Mouse (Mus musculus): ENCODE measurements around the gene Meaf6.

DNA sequence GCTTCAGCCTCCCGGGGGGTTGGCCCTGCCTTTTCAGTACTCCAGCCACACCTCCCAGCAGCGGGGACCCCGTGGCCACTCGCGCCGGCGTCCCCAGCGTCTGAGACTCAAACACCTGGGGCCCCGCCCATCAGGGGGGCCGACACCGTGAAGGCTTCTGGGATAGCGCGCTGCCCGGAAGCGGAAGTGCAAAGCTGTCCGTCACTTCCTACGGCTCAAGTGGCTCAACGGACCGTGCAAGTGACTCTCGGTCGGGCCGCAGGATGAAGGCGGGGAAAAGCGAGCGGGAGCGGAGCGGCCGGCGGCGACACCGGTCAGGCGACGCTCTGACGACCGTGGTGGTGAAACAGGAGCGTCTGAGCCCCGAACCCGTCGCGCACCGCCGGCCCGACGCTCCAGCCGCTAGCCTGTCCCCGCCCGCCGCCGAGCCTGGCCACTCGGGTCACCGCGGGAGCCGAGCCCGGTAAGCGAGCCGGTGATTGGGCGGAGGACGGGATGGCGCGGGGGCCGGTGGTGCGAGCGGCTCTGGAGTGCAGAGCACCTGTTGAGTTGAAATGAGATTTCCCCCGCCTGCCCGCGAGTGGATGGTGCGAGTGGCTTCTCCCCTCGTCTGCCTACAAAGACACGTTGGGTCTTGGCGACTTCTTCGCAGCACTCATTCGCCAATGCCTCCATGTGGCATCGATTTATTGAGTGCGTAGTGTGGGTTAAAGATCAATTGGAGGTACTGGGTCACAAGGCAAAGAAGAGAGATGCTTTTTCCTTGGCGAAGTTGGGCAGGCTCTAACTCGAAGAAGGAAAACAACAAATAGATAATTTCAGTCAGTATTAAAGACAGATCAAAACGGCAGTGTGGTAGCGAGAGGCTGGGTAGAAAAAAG, 18.2 kb upstream of the Meaf6 start, which contains the start of gene Snip1:
- TF ChIP-seq CTCF (IDR thresholded peaks at IDR 0.05; ENCODE audit: low read depth) (no peak), EP300 (IDR thresholded peaks at IDR 0.05; ENCODE audit: low read depth) (no peak)

Data from liver, embryonic 14.5 days (tissue).